Mouse (Mus musculus) heart, postnatal 10 days (tissue): ENCODE data around the gene Irak2. TPM values are rescaled to one million over a fixed set of nuclear protein-coding genes. Genes with fewer than 3 reads are reported as not detected.

ENCODE experiments used
- DNase-seq, 2 experiments: peaks; one replicate each; pipeline ENCODE4 v3.0.0; 2021
- intact Hi-C: fragments of 180-260 bp; cut with DNase I; formaldehyde crosslinking; loops from one replicate; pipeline ENCODE4 v1.15.1; 2025
- total RNA-seq, 2 experiments: library from RNA; stranded (reverse); gene quantifications; 2 replicates each; pipeline ENCODE4 v1.2.3; 2021

Irak2 gene
- total RNA-seq, 2 experiments from 2014 or later = 10.1 to 14.1 TPM

- intact Hi-C loops = no loop called here
- DNase-seq = no peak
Measured at GRCm38 (mm10) chr6:113632863-113633262, 5.4 kb upstream of the Irak2 start.

DNA sequence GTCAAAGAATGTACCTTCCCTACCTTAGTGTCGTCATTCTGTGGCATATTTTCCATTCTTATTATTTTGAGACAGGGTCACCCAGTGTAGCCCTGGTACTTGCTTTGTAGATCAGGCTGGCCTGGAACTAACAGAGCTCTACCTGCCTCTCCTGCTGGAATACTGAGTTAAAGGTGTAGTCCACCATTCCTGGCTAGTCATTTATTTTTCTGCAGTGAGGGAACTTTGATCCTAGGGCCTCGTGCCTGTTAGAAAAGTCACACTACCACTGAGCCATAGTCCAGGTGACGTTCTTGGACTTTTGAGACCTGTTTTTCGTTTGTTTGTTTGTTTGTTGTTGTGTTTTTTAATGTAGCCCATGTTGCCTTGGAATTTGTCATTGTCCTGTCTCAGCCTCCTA is 934 bp downstream of the Irak2 start:
- intact Hi-C loops = loop anchor here (2.0 to 5.0 kb wide), 2 partner anchors 20 to 58 kb away; partner anchors contain the start of gene Tatdn2
- no peak for DNase-seq

DNA sequence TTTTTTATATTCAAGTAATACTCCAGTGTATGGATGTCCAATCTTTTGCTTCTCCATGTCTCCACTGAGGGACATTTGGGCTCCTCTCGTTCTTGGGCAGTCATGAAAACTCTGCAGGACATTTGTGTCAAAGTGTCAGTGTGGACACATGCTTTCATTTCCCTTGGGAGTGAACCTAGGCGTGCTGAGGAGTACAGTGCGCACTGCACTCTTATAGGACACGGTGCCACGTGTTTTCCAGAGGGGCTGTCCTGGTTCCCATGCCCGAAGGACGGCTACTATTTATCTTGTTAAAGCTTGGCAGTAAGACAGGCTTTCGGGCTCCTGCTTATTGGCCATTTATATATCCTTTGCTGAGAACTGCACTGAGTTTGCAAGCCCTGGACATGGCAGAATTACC is 4.3 kb downstream of the Irak2 start:
- intact Hi-C loops = no loop called here
- no peak for DNase-seq

DNA sequence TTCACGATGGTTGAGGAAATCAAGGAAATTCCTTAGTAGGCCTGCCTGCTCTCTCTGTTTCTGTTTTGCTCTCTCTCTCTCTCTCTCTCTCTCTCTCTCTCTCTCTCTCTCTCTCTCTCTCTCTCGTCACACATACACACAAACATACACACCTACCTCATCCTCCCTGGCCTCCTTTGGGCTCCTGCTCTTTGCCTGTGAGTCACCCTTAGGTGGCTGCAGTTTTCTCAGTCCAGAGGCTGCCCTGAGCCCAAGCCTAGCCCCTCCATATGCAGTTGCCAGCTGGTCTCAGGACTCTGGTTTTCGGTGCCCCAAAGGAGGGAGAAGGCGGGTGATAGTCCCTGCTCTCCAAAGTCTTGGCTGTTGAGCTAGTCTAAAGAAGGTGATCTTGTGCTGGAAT is 4.8 kb downstream of the Irak2 start:
- DNase-seq = no peak
- intact Hi-C loops = no loop called here

- DNase-seq = no peak
- intact Hi-C loops = no loop called here
Measured at GRCm38 (mm10) chr6:113643967-113644366, 5.7 kb downstream of the Irak2 start.

DNA sequence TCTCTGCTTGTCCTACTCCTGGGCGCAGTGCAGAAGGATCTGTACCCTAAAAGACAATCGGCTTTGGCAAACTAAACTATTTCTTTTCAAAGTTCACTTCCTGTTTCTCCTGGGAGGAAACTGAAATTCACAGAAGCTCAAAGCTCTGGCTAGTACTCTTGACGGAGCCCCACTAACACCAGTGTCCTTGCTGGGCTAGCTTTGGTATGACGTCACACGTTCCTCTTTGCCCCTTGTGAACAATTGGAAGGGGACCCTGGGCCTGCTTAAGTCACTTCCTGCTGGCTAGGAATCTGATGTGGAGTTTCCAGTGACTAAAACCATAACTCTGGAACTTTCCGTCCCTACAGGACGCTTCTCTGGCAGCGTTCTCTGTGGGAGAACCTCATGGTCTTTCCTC is 6.5 kb downstream of the Irak2 start:
- DNase-seq = peak; percentile 70 to 72
- intact Hi-C loops = no loop called here

DNA sequence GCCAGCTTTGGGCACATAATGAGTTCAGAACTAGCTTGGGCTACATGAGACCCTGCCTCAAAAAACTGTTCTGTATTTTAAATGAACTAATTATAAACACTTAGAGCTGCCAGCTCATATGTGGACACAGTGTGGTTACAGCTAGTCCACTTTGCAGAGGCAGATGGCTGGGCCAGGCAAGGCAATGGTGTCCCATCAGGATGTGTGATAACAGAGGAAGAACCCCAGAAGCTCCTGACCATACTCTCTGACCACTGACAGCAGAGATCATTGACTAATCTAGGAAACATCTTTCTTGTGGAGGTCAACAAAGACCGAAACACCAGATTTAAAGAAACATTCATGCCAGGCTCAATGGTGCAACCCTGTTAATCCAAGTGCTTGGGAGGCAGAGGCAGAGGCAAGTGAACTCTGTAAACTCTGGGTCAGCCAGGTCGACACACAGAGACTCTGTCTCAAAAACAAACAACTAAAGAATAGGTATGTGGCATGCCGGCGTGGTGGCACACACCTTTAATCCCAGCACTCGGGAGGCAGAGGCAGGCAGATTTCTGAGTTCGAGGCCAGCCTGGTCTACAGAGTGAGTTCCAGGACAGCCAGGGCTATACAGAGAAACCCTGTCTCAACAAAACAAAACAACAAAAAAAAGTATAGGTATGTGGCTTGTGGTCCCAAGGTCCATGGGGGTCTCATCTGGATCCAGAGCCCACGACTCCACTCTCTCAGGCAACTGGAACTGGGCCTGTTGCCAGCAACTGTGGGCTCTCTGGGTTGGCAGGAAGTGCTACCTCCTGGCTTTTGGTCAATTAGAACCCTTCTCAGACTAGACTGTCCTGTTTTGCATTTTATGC is 11.3 kb downstream of the Irak2 start:
- no peak for DNase-seq
- intact Hi-C loops = no loop called here

DNA sequence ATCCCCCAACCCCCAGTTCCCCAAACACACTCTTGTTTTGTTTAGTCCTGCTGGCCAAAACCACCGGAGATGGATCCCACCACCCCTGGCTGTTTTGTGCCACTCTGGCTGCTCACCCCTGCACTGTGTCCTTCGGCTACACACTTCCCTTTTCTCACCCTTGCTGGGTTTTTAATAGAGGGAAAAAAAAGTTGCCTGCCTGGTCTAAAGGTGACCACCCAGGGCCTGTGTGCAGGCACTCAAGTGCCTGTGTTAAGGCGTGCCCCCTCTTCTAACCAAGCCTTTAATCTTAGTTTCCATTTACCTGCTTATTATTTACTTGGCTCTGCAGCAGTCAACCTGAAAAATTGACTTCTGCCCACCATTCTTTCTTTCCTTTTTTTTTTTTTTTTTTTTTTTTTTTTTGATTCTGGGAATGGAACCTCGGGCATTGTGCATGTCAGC is 12.0 kb downstream of the Irak2 start:
- no peak for DNase-seq
- intact Hi-C loops = no loop called here

DNA sequence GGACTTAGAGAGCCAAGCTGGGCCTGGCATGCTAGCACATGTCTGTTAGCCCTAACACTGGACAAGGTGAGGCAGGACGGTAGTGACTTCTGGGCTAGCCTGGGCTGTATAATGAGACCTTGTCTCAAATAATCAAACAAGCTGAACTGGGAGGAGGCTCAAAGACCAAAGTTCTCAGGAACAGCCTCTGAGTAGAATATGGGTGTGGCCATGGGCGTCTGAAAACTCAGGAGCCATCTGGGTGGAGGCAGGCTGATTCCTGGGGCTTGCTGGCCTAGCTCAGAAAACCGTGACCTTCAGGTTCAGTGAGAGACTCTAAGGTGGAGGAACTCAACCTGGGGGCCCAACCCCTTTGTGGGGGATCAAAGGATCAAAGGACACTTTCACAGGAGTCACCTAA is 13.4 kb downstream of the Irak2 start:
- intact Hi-C loops = no loop called here
- DNase-seq = no peak

GRCm38 (mm10) chr6:113653551-113653950 is 15.3 kb downstream of the Irak2 start:
- intact Hi-C loops = no loop called here
- DNase-seq = no peak

GRCm38 (mm10) chr6:113654102-113654501 is 15.8 kb downstream of the Irak2 start:
- intact Hi-C loops = no loop called here
- DNase-seq = no peak

DNA sequence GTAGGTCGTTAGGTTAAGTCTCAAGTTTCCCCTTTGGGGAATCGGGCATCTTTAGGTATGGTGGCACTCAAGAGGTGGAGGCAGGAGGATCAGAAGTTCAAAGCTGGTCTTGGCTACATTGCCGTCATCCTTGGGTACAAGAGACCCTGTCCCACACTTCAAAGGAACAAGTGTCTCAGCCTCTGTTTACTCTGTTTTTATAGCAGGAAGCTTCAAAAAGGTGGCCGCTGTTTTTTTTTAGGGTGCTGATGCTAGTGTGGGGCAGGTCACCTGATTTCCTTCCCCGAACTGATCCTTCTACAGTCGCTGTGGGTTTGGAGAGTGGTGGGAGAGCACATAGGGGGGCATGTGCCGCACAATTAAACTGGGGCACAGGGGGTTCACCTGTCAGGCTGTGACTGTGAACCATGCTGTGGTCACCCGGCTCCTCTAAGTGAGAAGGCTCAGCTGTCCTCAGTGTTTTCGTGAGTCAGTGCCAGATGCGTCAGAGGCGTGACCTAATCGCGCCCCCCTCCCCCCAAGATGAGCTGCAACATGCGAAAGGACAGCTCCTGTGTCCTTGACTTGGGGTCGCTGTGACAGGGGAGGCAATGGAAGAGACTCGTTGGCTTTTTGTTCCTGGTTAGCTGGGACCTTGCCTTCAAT is 16.6 kb downstream of the Irak2 start:
- intact Hi-C loops = no loop called here
- DNase-seq = no peak

DNA sequence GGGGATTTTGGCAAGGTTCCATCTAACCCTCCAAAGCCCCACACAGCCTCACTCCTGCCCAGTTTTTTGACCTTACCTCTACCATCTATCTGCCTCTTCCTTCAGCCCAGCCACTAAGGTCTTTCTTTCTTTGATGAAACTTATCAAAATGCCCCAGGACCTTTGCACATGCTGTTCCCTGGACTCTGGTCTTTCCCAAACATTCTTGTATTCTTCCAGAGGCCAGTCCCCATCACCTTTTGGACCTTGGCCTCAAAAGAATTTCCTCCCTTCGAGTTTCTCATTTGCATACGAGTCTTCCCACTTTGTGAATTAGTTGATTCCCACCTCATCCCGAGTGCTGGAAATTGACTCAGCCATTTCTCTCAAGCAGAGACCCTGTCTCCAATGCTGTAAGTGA is 17.2 kb downstream of the Irak2 start:
- DNase-seq = no peak
- intact Hi-C loops = no loop called here

GRCm38 (mm10) chr6:113656847-113657246 is 18.6 kb downstream of the Irak2 start:
- intact Hi-C loops = no loop called here
- DNase-seq = no peak

GRCm38 (mm10) chr6:113658226-113658625 is 20.0 kb downstream of the Irak2 start:
- intact Hi-C loops = loop anchor here (2.0 kb wide), 1 partner anchor 19 kb away; the partner anchor contains the start of gene Irak2

GRCm38 (mm10) chr6:113659648-113660491 is 21.6 kb downstream of the Irak2 start:
- DNase-seq = no peak
- intact Hi-C loops = loop anchor here (2.0 kb wide), 1 partner anchor 21 kb away; the partner anchor contains the start of gene Irak2

More at GRCm38 (mm10) chr6:113658226-113658625, 20.0 kb downstream of the Irak2 start:
- peak; percentile 39 to 40 for DNase-seq

GRCm38 (mm10) chr6:113660492-113661352 is 22.5 kb downstream of the Irak2 start:
- DNase-seq = no peak
- intact Hi-C loops = no loop called here

GRCm38 (mm10) chr6:113661353-113662241 is 23.3 kb downstream of the Irak2 start:
- intact Hi-C loops = no loop called here
- peak in 1 of 2 experiments; percentile 48 for DNase-seq
